Mouse (Mus musculus): ENCODE measurements at regions not wholly inside any gene's neighbourhood (a gene's known extent, or its start where the extent isn't known, plus 50 kb on each side); places are given as distances from the start of the nearest gene placed in this dataset.
"Not testable (repeated sequence)": the region's sequence is repeated elsewhere in the genome, so short reads cannot be mapped to it uniquely, and the experiment has no call there.

- DNase-seq (ENCODE audit: low spot score): no peak
Measured at GRCm38 (mm10) chr8:113916649-113917048, 68.1 kb upstream of the Adamts18 start.

GRCm38 (mm10) chr8:113917197-113917596 is 68.7 kb upstream of the Adamts18 start:
- no peak for DNase-seq (ENCODE audit: low spot score)

- no peak for DNase-seq (ENCODE audit: low spot score)
Measured at GRCm38 (mm10) chr8:113920306-113920705, 71.8 kb upstream of the Adamts18 start.

GRCm38 (mm10) chr8:113923381-113923780 is 74.8 kb upstream of the Adamts18 start:
- no peak for DNase-seq (ENCODE audit: low spot score)

GRCm38 (mm10) chr8:113953721-113954120 is 105.2 kb upstream of the Adamts18 start:
- DNase-seq (ENCODE audit: low spot score): no peak

GRCm38 (mm10) chr8:113956439-113957043 is 108.0 kb upstream of the Adamts18 start:
- no peak for DNase-seq (ENCODE audit: low spot score)

GRCm38 (mm10) chr8:113957821-113958220 is 109.3 kb upstream of the Adamts18 start:
- DNase-seq (ENCODE audit: low spot score): no peak

- no peak for DNase-seq (ENCODE audit: low spot score)
Measured at GRCm38 (mm10) chr8:113975810-113976209, 127.3 kb upstream of the Adamts18 start.

- no peak for DNase-seq (ENCODE audit: low spot score)
Measured at GRCm38 (mm10) chr8:113976626-113977025, 128.1 kb upstream of the Adamts18 start.

- DNase-seq (ENCODE audit: low spot score): peak; percentile 69
Measured at GRCm38 (mm10) chr8:113977072-113977471, 128.5 kb upstream of the Adamts18 start.

GRCm38 (mm10) chr8:113978946-113979345 is 130.4 kb upstream of the Adamts18 start:
- peak; percentile 65 for DNase-seq (ENCODE audit: low spot score)

GRCm38 (mm10) chr8:113979837-113980236 is 131.3 kb upstream of the Adamts18 start:
- DNase-seq (ENCODE audit: low spot score): no peak

GRCm38 (mm10) chr8:113981339-113981738 is 132.8 kb upstream of the Adamts18 start:
- DNase-seq (ENCODE audit: low spot score): no peak

GRCm38 (mm10) chr8:113984845-113985244 is 136.3 kb upstream of the Adamts18 start:
- peak; percentile 58 for DNase-seq (ENCODE audit: low spot score)

GRCm38 (mm10) chr8:113985471-113985870 is 136.9 kb upstream of the Adamts18 start:
- no peak for DNase-seq (ENCODE audit: low spot score)

GRCm38 (mm10) chr8:113985948-113986347 is 137.4 kb upstream of the Adamts18 start:
- no peak for DNase-seq (ENCODE audit: low spot score)

- no peak for DNase-seq (ENCODE audit: low spot score)
Measured at GRCm38 (mm10) chr8:113990718-113991117, 142.2 kb upstream of the Adamts18 start.

GRCm38 (mm10) chr8:113998881-113999280 is 134.5 kb upstream of the Nudt7 start:
- no peak for DNase-seq (ENCODE audit: low spot score)

GRCm38 (mm10) chr8:114001674-114002073 is 131.7 kb upstream of the Nudt7 start:
- DNase-seq (ENCODE audit: low spot score): no peak

- no peak for DNase-seq (ENCODE audit: low spot score)
Measured at GRCm38 (mm10) chr8:114004436-114004835, 128.9 kb upstream of the Nudt7 start.

GRCm38 (mm10) chr8:114006587-114006986 is 126.8 kb upstream of the Nudt7 start:
- no peak for DNase-seq (ENCODE audit: low spot score)

GRCm38 (mm10) chr8:114007103-114007502 is 126.3 kb upstream of the Nudt7 start:
- DNase-seq (ENCODE audit: low spot score): no peak

GRCm38 (mm10) chr8:114018364-114018763 is 115.0 kb upstream of the Nudt7 start:
- peak; percentile 15 for DNase-seq (ENCODE audit: low spot score)

GRCm38 (mm10) chr8:114030141-114030540 is 103.2 kb upstream of the Nudt7 start:
- DNase-seq (ENCODE audit: low spot score): not testable (repeated sequence)

All from yolk sac, embryonic 10.5 days (tissue).